Mouse (Mus musculus) heart, postnatal 36 days (tissue): ENCODE measurements at regions not wholly inside any gene's neighbourhood (a gene's known extent, or its start where the extent isn't known, plus 50 kb on each side); places are given as distances from the start of the nearest gene placed in this dataset.
A peak's percentile ranks its signal among the peaks of the same experiment; 100 is the strongest.

Experiments
- DNase-seq, 2 experiments: peaks; one replicate each; pipeline ENCODE4 v3.0.0; 2021 to 2022
- intact Hi-C: fragments of 180-260 bp; cut with DNase I; formaldehyde crosslinking; loops from one replicate; pipeline ENCODE4 v1.15.1; 2025

- intact Hi-C loops = no loop called here
- DNase-seq = no peak
Measured at GRCm38 (mm10) chr3:104586342-104587175, 51.9 kb upstream of the Slc16a1 start.

GRCm38 (mm10) chr3:104585303-104585702 is 53.2 kb upstream of the Slc16a1 start:
- intact Hi-C loops = no loop called here
- DNase-seq = no peak

DNA sequence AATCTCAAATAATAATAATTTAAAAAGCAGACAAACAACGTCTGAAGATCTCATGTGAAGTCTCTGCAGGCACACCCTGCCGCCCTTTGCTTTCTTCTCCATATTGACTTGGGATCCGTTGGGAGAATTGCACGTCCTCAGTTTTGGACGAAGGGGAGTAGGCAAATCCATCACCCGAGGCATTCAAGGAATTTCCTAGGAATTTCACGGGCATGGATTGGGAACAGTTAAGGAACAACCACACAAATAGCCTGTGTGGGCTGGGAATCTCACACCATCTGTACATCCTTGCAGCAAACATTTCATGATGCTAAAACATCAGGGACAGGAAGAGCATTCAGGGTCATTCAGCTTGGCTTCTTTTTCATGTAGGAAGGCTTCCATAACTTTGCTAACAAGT is 55.2 kb upstream of the Slc16a1 start:
- intact Hi-C loops = no loop called here
- no peak for DNase-seq

DNA sequence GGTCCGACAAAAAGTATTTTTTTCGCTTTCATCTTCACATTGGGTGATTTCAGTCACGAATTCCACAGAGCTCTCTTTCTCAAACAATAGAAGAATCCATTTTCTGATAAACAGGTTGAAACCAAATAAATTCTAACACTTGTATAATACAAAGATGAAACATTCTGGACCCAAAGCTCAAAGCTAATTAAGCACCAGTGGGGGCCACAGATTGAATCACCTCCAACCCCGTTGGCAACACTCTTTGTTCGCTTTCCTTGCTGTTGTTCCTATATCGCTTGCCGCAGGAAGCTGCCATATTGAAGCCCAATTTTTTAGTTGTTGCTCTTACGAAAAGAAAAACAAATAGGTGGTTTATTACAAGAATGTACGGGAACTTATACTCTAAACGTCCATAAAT is 55.9 kb upstream of the Slc16a1 start:
- intact Hi-C loops = no loop called here
- no peak for DNase-seq

DNA sequence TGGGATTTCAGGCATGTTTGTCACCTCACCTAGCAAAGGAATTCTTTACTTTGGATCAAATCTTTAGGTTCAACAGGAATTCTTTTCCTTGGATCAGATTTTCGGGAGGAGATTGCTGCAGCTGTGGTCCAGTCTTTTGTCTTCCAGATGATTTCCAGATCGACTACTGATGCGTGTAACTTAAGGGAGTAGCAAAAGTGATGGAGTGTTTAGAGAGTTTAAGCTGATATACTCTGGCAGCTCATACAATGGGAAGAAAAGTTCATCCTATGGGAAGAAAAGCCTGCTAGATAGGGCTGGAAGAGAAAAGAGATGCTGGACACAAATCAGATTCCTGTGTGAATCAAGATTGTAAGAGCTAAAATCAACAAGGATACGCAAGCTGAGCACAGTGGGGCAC is 59.3 kb upstream of the Slc16a1 start:
- no peak for DNase-seq
- intact Hi-C loops = no loop called here

GRCm38 (mm10) chr3:104578374-104578773 is 60.1 kb upstream of the Slc16a1 start:
- DNase-seq = no peak
- intact Hi-C loops = no loop called here

- DNase-seq = no peak
- intact Hi-C loops = no loop called here
Measured at GRCm38 (mm10) chr3:104577228-104577927, 61.1 kb upstream of the Slc16a1 start.

- DNase-seq = no peak
- intact Hi-C loops = no loop called here
Measured at GRCm38 (mm10) chr3:104573277-104573940, 61.7 kb upstream of the Lrig2 start.

DNA sequence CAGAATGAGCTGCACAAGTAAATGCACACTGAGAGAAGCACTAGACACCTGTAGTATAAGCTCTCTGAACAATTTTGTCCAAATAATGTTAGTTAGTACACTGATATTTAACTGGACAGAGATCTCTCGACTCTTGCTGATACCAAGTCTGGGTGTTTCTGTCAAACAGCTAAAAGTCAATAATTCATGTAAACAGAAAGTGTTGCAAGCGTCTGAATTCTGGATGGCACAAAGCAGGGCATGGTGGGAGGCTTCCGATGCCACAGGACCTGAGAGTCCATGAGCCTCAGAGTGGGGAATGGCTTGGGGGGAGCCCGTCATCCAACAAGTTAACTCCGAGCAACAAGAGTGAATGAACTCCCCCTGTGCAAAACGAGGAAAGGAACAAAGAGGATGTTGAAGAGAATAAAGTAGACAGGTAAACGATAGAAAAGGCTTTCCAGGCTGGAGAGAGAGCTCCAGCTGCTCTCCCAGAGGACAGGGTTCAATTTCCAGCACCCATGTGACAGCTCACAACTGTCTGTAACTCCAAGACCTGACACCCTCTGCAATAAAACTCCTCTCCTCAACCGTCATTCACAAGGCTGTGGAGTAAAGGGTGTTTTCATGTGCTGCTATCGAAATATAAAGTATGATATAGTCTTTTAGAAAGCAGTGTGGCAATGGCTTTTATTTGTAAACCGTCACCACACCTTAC is 60.4 kb upstream of the Lrig2 start:
- DNase-seq = no peak
- intact Hi-C loops = no loop called here

- intact Hi-C loops = no loop called here
- DNase-seq = peak in 1 of 2 experiments; percentile 26
Measured at GRCm38 (mm10) chr3:104565423-104566230, 53.9 kb upstream of the Lrig2 start.

DNA sequence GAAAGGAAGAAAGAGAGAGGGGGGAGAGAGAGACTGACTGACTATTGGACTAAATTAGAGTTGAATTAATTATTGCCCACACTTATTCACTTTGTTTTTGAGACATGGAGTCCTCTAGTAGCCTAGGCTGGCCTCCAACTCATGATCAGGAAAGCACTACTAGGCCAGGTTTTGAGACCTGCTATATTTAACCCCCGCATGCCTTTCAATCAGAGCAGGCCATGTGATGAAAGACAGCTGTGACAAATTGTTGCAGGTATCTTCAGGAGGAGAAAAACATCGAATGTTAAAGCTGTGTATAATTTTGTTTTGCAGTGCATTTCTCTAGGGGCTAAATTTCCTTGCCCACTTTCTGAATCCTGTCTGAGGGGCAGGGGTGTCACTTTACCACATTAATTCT is 53.1 kb upstream of the Lrig2 start:
- intact Hi-C loops = no loop called here
- DNase-seq = no peak

DNA sequence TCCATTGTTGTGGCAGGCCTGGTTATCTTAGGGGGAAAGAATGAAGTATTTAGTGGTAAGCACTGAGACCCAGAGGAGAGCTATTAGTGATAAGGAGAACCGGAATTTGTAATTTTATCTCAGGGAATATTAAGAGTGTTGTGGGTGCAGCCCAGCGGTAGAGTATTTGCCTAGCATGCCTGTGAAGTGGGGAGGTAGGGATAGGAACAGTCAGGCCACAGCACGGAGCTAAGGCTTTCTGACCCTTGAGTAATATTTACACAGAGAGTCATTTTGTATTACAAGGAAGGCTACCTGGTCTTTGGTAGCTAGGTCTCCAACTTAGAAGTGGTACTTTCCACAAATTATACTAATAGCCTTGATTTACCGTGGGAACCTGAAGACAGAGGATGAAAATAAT is 49.8 kb upstream of the Lrig2 start:
- intact Hi-C loops = no loop called here
- no peak for DNase-seq
